Mouse (Mus musculus): ENCODE measurements at regions not wholly inside any gene's neighbourhood (a gene's known extent, or its start where the extent isn't known, plus 50 kb on each side); places are given as distances from the start of the nearest gene placed in this dataset.
A peak's percentile ranks its signal among the peaks of the same experiment; 100 is the strongest.

- no peak for DNase-seq (ENCODE audit: low spot score)
Observed at GRCm38 (mm10) chr17:78023507-78024355, 176.3 kb upstream of the Crim1 start.

GRCm38 (mm10) chr17:78024356-78024723 lies 175.7 kb upstream of the Crim1 start:
- DNase-seq (ENCODE audit: low spot score), result no peak

DNA sequence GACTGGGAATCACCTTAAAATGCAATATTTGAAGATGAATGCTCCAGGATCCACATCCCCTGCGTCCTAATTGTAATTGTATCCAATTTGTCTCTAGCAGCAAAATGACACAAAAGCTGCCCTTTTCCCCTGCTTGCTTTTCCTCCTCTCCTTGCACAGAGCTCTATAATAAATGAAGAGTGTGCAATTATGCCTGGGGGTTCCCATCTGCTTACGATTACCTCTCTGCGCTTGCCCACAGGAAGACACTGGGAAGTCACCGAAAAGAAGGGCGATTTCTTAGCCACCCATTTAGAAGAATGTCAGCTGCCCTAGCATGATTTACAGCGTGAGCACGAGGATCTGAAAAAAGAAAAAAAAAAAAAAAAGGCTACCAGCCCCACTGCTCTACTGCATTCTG lies 174.8 kb upstream of the Crim1 start:
- no peak for DNase-seq (ENCODE audit: low spot score)

- DNase-seq (ENCODE audit: low spot score), result no peak
Observed at GRCm38 (mm10) chr17:78035648-78036047, 164.4 kb upstream of the Crim1 start.

DNA sequence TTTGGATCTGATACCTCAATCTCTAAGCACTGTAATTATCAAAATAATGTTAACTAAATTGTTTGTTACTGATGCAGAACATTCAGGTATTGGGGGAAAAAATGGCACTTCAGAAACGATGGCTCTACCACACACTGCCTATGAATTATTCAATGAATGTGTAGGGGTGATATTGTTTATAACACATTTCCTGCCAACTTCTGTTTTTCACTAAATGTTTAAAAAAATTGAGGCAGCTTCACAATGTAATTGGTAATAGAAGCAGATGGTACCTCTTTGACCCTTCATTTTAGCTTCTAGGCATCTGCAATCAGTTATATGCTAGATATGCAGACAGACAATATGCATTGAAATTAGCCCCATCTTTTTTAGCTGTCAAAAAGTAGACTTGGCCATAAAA lies 159.7 kb upstream of the Crim1 start:
- DNase-seq (ENCODE audit: low spot score), result no peak

- no peak for DNase-seq (ENCODE audit: low spot score)
Observed at GRCm38 (mm10) chr17:78041204-78041603, 158.8 kb upstream of the Crim1 start.

GRCm38 (mm10) chr17:78049766-78050165 lies 150.3 kb upstream of the Crim1 start:
- no peak for DNase-seq (ENCODE audit: low spot score)

- DNase-seq (ENCODE audit: low spot score), result no peak
Observed at GRCm38 (mm10) chr17:78050203-78050602, 149.8 kb upstream of the Crim1 start.

DNA sequence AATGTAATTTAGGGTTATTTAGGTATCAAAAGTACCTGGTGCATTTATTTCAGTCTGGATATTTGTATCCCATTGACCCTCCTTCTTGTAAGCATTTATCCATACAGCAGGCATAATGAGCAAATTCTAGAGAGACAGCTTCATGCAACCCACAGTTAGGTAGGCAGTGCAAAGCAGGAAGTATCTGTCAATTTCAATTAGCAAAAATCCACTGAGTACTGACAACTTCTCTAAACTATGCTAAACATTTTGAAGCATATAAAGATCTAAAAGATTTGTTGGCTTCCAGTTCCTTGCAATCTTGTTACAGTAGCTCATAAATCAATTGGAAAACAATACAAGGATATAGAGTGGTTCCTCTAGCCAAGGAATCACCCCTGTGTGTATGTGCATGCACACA lies 124.2 kb upstream of the Crim1 start:
- DNase-seq (ENCODE audit: low spot score), result no peak

DNA sequence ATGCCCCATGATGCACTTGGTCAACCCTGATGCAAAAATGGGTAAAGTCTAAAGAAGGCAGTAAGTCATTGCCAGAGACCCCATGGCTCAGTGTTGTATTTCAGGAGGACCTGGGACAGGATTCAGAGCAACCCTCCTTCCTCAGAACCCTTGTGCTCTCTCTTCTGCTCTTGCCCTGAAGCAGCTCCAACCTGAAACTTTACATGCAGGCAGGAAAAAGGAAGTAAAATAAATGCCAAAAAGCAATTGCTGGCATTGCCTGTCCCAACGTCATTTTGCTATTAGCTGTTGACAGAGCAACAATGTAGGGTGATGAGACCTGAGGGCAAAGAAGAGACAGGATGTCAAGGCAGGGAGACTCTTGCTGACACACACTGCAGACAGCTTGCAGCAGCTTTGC lies 121.7 kb upstream of the Crim1 start:
- DNase-seq (ENCODE audit: low spot score), result no peak

GRCm38 (mm10) chr17:78084419-78084818 lies 115.6 kb upstream of the Crim1 start:
- DNase-seq (ENCODE audit: low spot score), result peak; percentile 1

GRCm38 (mm10) chr17:78086963-78087362 lies 113.1 kb upstream of the Crim1 start:
- no peak for DNase-seq (ENCODE audit: low spot score)

GRCm38 (mm10) chr17:78097699-78098098 lies 102.3 kb upstream of the Crim1 start:
- no peak for DNase-seq (ENCODE audit: low spot score)

GRCm38 (mm10) chr17:78108793-78109192 lies 91.3 kb upstream of the Crim1 start:
- DNase-seq (ENCODE audit: low spot score), result no peak

DNA sequence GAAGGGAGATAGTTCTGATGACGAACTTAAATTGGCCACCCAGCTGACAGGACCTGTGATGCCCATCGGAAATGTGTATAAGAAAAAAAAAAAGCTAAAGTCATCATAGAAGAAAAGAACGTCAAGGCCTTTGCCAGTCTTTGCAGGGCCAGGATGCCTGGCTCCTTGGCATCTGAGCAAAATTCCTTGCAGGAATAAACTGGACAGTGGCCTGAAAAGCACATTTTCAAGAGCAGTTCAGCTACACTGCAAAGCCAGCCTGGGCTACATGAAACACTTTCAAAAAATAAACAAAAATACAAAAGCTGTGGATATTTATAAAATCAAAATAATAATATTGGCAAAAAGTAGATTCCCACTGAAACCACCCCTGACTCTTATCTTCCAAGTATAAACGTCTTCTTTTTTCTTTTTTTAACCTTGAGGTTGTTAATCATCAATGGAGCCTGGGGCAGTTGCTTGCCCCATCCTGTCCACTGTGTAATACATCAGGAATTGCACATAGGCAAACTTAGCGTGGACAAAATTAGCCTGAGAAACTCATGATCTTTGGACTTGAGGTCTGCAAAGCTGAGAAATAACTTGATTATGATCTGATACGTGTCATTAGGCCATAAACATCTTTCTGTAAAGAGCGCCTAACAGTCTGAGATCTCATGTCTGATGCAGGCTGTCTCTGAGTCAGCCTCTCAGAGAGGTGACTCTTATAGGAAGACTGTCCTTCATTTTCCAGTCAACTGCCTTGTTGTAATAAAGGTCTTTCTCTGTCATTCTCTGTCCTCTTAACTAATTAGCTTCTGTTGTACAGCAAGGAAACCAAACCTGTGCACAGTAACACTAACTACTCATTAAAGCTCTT lies 90.5 kb upstream of the Crim1 start:
- no peak for DNase-seq (ENCODE audit: low spot score)

GRCm38 (mm10) chr17:78132116-78132515 lies 67.9 kb upstream of the Crim1 start:
- no peak for DNase-seq (ENCODE audit: low spot score)

DNA sequence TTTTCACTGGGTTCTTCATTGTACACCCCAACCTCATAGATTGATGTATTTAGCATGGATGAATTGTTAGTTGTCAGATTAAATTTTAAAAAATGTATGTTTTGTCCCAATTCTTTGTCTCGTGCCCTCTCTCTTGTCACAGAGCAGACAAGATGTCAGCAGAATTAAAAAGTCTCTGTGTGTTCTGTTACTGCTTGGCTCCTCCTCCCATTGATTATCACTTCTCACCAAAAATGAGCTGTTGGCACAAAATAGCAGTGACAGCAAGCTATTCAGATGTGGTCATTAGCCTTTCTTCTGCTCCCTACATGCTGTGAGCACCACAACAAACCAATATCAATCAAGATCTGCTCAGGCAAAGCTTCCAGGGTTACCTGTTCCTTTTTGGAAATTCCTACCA lies 62.1 kb upstream of the Crim1 start:
- no peak for DNase-seq (ENCODE audit: low spot score)

GRCm38 (mm10) chr17:78140660-78141059 lies 59.4 kb upstream of the Crim1 start:
- DNase-seq (ENCODE audit: low spot score), result no peak

GRCm38 (mm10) chr17:78141136-78141535 lies 58.9 kb upstream of the Crim1 start:
- no peak for DNase-seq (ENCODE audit: low spot score)

GRCm38 (mm10) chr17:78142431-78142830 lies 57.6 kb upstream of the Crim1 start:
- DNase-seq (ENCODE audit: low spot score), result no peak

- no peak for DNase-seq (ENCODE audit: low spot score)
Observed at GRCm38 (mm10) chr17:78145335-78145734, 54.7 kb upstream of the Crim1 start.
